Mouse (Mus musculus) stomach, embryonic 15.5 days (tissue): ENCODE results near the gene Mst1r. TPM values are rescaled to one million over a fixed set of nuclear protein-coding genes. Genes with fewer than 3 reads are reported as not detected.

Experiments used
- ATAC-seq: fragments of 200-750 bp; cut with Nextera tagmentation; 2 replicates; pipeline ENCODE4 v1.8.0; 2017; ENCODE audit warnings: low read depth, moderate number of reproducible peaks, moderate TSS enrichment; ENCODE audit not compliant: insufficient read depth, low FRiP score
- H3K27ac ChIP-seq: fragments of 300-500 bp; sonication (generic); 2 replicates; pipeline ENCODE4 v1.5.1; 2015; ENCODE audit warnings: mild to moderate bottlenecking, inconsistent platforms
- H3K27me3 ChIP-seq: fragments of 300-500 bp; sonication (generic); replicated peaks from 2 replicates; pipeline ENCODE4 v1.6.1; 2015; ENCODE audit warnings: inconsistent platforms
- H3K36me3 ChIP-seq: fragments of 300-500 bp; sonication (generic); 2 replicates; pipeline ENCODE4 v1.6.1; 2015; ENCODE audit warnings: inconsistent platforms
- H3K4me1 ChIP-seq: fragments of 300-500 bp; sonication (generic); 2 replicates; pipeline ENCODE4 v1.6.1; 2015; ENCODE audit warnings: inconsistent platforms
- H3K4me2 ChIP-seq: fragments of 300-500 bp; sonication (generic); 2 replicates; pipeline ENCODE4 v1.6.1; 2015; ENCODE audit warnings: mild to moderate bottlenecking, inconsistent platforms
- H3K4me3 ChIP-seq: fragments of 300-500 bp; sonication (generic); replicated peaks from 2 replicates; pipeline ENCODE4 v1.5.1; 2015; ENCODE audit warnings: inconsistent platforms
- H3K9ac ChIP-seq: fragments of 300-500 bp; sonication (generic); 2 replicates; pipeline ENCODE4 v1.6.1; 2015; ENCODE audit warnings: inconsistent platforms
- H3K9me3 ChIP-seq: fragments of 300-500 bp; sonication (generic); 2 replicates; pipeline ENCODE4 v1.6.1; 2016; ENCODE audit warnings: inconsistent platforms
- WGBS: fragments of 180-500 bp; shearing (Covaris S2); methylation state at CpG from one replicate; pipeline ENCODE4 v1.1.7; 2015; 5-methylcytosine and 5-hydroxymethylcytosine counted together
- polyA plus RNA-seq: library from polyadenylated mRNA; unstranded; fragments of >200 nt; fragmentation: Nextera tagmentation; extraction: Ambion mirVana; gene quantifications from 2 replicates; pipeline ENCODE4 v1.2.1, GENCODE M21; 2015

The Mst1r gene
- polyA plus RNA-seq, 1 experiment from 2014 or later = 10.8 TPM

GRCm38 (mm10) chr9:107898563-107898962, 8.1 kb upstream of the Mst1r start:
- WGBS = 91% methylated on average over 10 of the region's 10 CpGs
- Histone ChIP-seq H3K9me3 (no peaks in the 10 kb centered on the region), H3K4me3 (no peak overlapping the region), H3K9ac (no peak overlapping the region), H3K4me2 (no peak overlapping the region), H3K4me1 (0 out of 2 replicates have a peak, but pooled peaks cover 5% of the 10 kb centered on the region), H3K27me3 (0 out of 2 replicates have a peak, but pooled peaks cover 12% of the 10 kb centered on the region), H3K27ac (no peak overlapping the region), H3K36me3 (peaks cover 8% of the 10 kb centered on the region; the same call in 1 of the 2 replicates)
- ATAC-seq = no peak

GRCm38 (mm10) chr9:107899855-107900254, 6.8 kb upstream of the Mst1r start:
- no peaks in the 10 kb centered on the region for H3K9me3 ChIP-seq
- H3K27me3 ChIP-seq = 0 out of 2 replicates have a peak, but pooled peaks cover 12% of the 10 kb centered on the region
- 77% methylated on average over 12 of the region's 12 CpGs for WGBS
- ATAC-seq = no peak
- 0 out of 2 replicates have a peak, but pooled peaks cover 5% of the 10 kb centered on the region for H3K4me1 ChIP-seq
- H3K4me2 ChIP-seq = no peak overlapping the region
- no peak overlapping the region for H3K4me3 ChIP-seq
- no peak overlapping the region for H3K9ac ChIP-seq
- peaks cover 8% of the 10 kb centered on the region; the same call in 1 of the 2 replicates for H3K36me3 ChIP-seq
- H3K27ac ChIP-seq = no peak overlapping the region

- Histone ChIP-seq H3K4me1 (peaks cover 13% of the 10 kb centered on the region), H3K36me3 (peaks cover 6% of the 10 kb centered on the region; the same call in 1 of the 2 replicates), H3K4me2 (peak overlapping the region; percentile 61), H3K9me3 (no peaks in the 10 kb centered on the region), H3K27me3 (0 out of 2 replicates have a peak, but pooled peaks cover 12% of the 10 kb centered on the region), H3K27ac (no peak overlapping the region), H3K9ac (no peak overlapping the region), H3K4me3 (peak overlapping the region; percentile 24)
- 14% methylated on average over 44 of the region's 44 CpGs for WGBS
- peak; percentile 47; the same call in 1 of the 2 replicates for ATAC-seq
Observed at GRCm38 (mm10) chr9:107900840-107901626, 5.6 kb upstream of the Mst1r start.

GRCm38 (mm10) chr9:107901627-107901914, 5.1 kb upstream of the Mst1r start:
- Histone ChIP-seq H3K4me3 (no peak overlapping the region), H3K4me2 (peak overlapping the region; percentile 61), H3K27ac (no peak overlapping the region), H3K36me3 (0 out of 2 replicates have a peak, but pooled peaks cover 3% of the 10 kb centered on the region), H3K9ac (no peak overlapping the region), H3K4me1 (peaks cover 18% of the 10 kb centered on the region), H3K9me3 (no peaks in the 10 kb centered on the region), H3K27me3 (0 out of 2 replicates have a peak, but pooled peaks cover 12% of the 10 kb centered on the region)
- ATAC-seq = no peak
- 29% methylated on average over 17 of the region's 17 CpGs for WGBS

GRCm38 (mm10) chr9:107904726-107905125, 1.9 kb upstream of the Mst1r start:
- no peak overlapping the region for H3K4me3 ChIP-seq
- H3K27me3 ChIP-seq = 0 out of 2 replicates have a peak, but pooled peaks cover 12% of the 10 kb centered on the region
- peaks cover 41% of the 10 kb centered on the region for H3K4me1 ChIP-seq
- H3K9me3 ChIP-seq = no peaks in the 10 kb centered on the region
- H3K27ac ChIP-seq = no peak overlapping the region; the same call in 1 of the 2 replicates
- 0 out of 2 replicates have a peak, but pooled peaks cover 3% of the 10 kb centered on the region for H3K36me3 ChIP-seq
- no peak overlapping the region for H3K9ac ChIP-seq
- 0 out of 2 replicates have a peak, but pooled peaks have one; percentile 9 for ATAC-seq
- no peak overlapping the region for H3K4me2 ChIP-seq
- WGBS = 2% methylated on average over 4 of the region's 4 CpGs

GRCm38 (mm10) chr9:107906967-107907800, 511 bp downstream of the Mst1r start:
- H3K9ac ChIP-seq = peak overlapping the region; percentile 61; the same call in 1 of the 2 replicates
- H3K27ac ChIP-seq = peak overlapping the region; percentile 88
- H3K4me3 ChIP-seq = peak overlapping the region; percentile 53
- H3K36me3 ChIP-seq = no peaks in the 10 kb centered on the region
- no peaks in the 10 kb centered on the region for H3K9me3 ChIP-seq
- peak overlapping the region; percentile 84 for H3K4me2 ChIP-seq
- ATAC-seq = no peak
- 41% methylated on average over 31 of the region's 31 CpGs for WGBS
- H3K27me3 ChIP-seq = no peaks in the 10 kb centered on the region
- H3K4me1 ChIP-seq = peaks cover 38% of the 10 kb centered on the region

- Histone ChIP-seq H3K9me3 (no peaks in the 10 kb centered on the region), H3K4me2 (peak overlapping the region; percentile 84), H3K4me1 (peaks cover 38% of the 10 kb centered on the region), H3K36me3 (no peaks in the 10 kb centered on the region), H3K9ac (no peak overlapping the region), H3K27me3 (no peaks in the 10 kb centered on the region), H3K4me3 (peak overlapping the region; percentile 53), H3K27ac (peak overlapping the region; percentile 88)
- ATAC-seq = no peak
- WGBS = 57% methylated on average over 14 of the region's 14 CpGs
Observed at GRCm38 (mm10) chr9:107907801-107908120, 1.1 kb downstream of the Mst1r start.

GRCm38 (mm10) chr9:107908410-107909158, 1.9 kb downstream of the Mst1r start:
- Histone ChIP-seq H3K9ac (no peak overlapping the region), H3K4me2 (peak overlapping the region; percentile 84), H3K27me3 (no peaks in the 10 kb centered on the region), H3K27ac (peak overlapping the region; percentile 88), H3K9me3 (no peaks in the 10 kb centered on the region), H3K4me3 (peak overlapping the region; percentile 53), H3K4me1 (peaks cover 38% of the 10 kb centered on the region), H3K36me3 (no peaks in the 10 kb centered on the region)
- ATAC-seq = no peak
- WGBS = 23% methylated on average over 18 of the region's 18 CpGs

GRCm38 (mm10) chr9:107910025-107910769, 3.5 kb downstream of the Mst1r start:
- Histone ChIP-seq H3K36me3 (peaks cover 5% of the 10 kb centered on the region; the same call in 1 of the 2 replicates), H3K4me3 (peak overlapping the region; percentile 53; the same call in 1 of the 2 replicates), H3K9ac (no peak overlapping the region), H3K4me2 (peak overlapping the region; percentile 84), H3K9me3 (no peaks in the 10 kb centered on the region), H3K27ac (peak overlapping the region; percentile 88), H3K27me3 (no peaks in the 10 kb centered on the region), H3K4me1 (peaks cover 38% of the 10 kb centered on the region)
- WGBS = 61% methylated on average over 15 of the region's 15 CpGs
- peak; percentile 44 for ATAC-seq

- H3K4me2 ChIP-seq = no peak overlapping the region
- ATAC-seq = no peak
- H3K36me3 ChIP-seq = peaks cover 9% of the 10 kb centered on the region; the same call in 1 of the 2 replicates
- H3K27me3 ChIP-seq = no peaks in the 10 kb centered on the region
- 76% methylated on average over 16 of the region's 16 CpGs for WGBS
- no peak overlapping the region for H3K27ac ChIP-seq
- H3K9ac ChIP-seq = no peak overlapping the region
- peaks cover under 1% of the 10 kb centered on the region; the same call in 1 of the 2 replicates for H3K4me1 ChIP-seq
- no peaks in the 10 kb centered on the region for H3K9me3 ChIP-seq
- no peak overlapping the region for H3K4me3 ChIP-seq
Observed at GRCm38 (mm10) chr9:107914764-107915420, 8.2 kb downstream of the Mst1r start.
